Mouse (Mus musculus) forebrain, postnatal 0 days (tissue): ENCODE measurements around the gene Emc9. TPM values are rescaled to one million over a fixed set of nuclear protein-coding genes. Genes with fewer than 3 reads are reported as not detected.

Source experiments
- ATAC-seq: fragments of 200-750 bp; cut with Nextera tagmentation; 2 replicates; pipeline ENCODE4 v1.8.0; 2017; ENCODE audit warnings: mild to moderate bottlenecking, moderate library complexity
- DNase-seq: peaks from one replicate; pipeline ENCODE4 v3.0.0-alpha.2; 2015
- H3K27ac ChIP-seq: fragments of 300-500 bp; sonication (generic); 2 replicates; pipeline ENCODE4 v1.5.1; 2014; ENCODE audit warnings: low read depth, mild to moderate bottlenecking, antibody characterized with exemption, low read length, moderate library complexity, mixed read lengths
- H3K27me3 ChIP-seq: fragments of 300-500 bp; sonication (generic); 2 replicates; pipeline ENCODE4 v1.6.1; 2014; ENCODE audit warnings: mild to moderate bottlenecking, low read length, mixed read lengths; ENCODE audit not compliant: insufficient read depth
- H3K36me3 ChIP-seq: fragments of 300-500 bp; sonication (generic); 2 replicates; pipeline ENCODE4 v1.6.1; 2014; ENCODE audit warnings: mild to moderate bottlenecking, moderate library complexity; ENCODE audit not compliant: insufficient read depth
- H3K4me1 ChIP-seq: fragments of 300-500 bp; sonication (generic); 2 replicates; pipeline ENCODE4 v1.6.1; 2014; ENCODE audit warnings: antibody characterized with exemption; ENCODE audit not compliant: insufficient read depth
- H3K4me2 ChIP-seq: fragments of 300-500 bp; sonication (generic); 2 replicates; pipeline ENCODE4 v1.6.1; 2014; ENCODE audit warnings: low read depth, mild to moderate bottlenecking, moderate library complexity
- H3K4me3 ChIP-seq: fragments of 300-500 bp; sonication (generic); 2 replicates; pipeline ENCODE4 v1.5.1; 2014; ENCODE audit warnings: low read depth, low read length, mixed read lengths
- H3K9ac ChIP-seq: fragments of 300-500 bp; sonication (generic); 2 replicates; pipeline ENCODE4 v1.6.1; 2014; ENCODE audit warnings: mild to moderate bottlenecking
- H3K9me3 ChIP-seq: fragments of 300-500 bp; sonication (generic); 2 replicates; pipeline ENCODE4 v1.6.1; 2016; ENCODE audit warnings: low read length
- CTCF ChIP-seq: sonication (generic); IDR thresholded peaks from 2 replicates; pipeline ENCODE4 v1.5.1; 2016; ENCODE audit warnings: antibody characterized with exemption, control low read depth, low read depth
- WGBS: fragments of 180-500 bp; shearing (Covaris S2); extraction: QIAGEN DNeasy Blood & Tissue Kit; methylation state at CpG from one replicate; pipeline ENCODE4 v1.1.7; 2014; 5-methylcytosine and 5-hydroxymethylcytosine counted together
- polyA plus RNA-seq: library from polyadenylated mRNA; unstranded; fragments of >200 nt; fragmentation: Nextera tagmentation; extraction: Ambion mirVana; gene quantifications from 2 replicates; pipeline ENCODE4 v1.2.1, GENCODE M21; 2015
- total RNA-seq: library from RNA; depleted of rRNA; stranded (reverse); fragments of >200 nt; gene quantifications from 2 replicates; pipeline ENCODE4 v1.2.3, GENCODE M21; 2014; rRNA removed

The Emc9 gene
- total RNA-seq (25.2 and 31.5 TPM in 2 replicates), polyA plus RNA-seq (53.2 and 55.6 TPM in 2 replicates)

DNA sequence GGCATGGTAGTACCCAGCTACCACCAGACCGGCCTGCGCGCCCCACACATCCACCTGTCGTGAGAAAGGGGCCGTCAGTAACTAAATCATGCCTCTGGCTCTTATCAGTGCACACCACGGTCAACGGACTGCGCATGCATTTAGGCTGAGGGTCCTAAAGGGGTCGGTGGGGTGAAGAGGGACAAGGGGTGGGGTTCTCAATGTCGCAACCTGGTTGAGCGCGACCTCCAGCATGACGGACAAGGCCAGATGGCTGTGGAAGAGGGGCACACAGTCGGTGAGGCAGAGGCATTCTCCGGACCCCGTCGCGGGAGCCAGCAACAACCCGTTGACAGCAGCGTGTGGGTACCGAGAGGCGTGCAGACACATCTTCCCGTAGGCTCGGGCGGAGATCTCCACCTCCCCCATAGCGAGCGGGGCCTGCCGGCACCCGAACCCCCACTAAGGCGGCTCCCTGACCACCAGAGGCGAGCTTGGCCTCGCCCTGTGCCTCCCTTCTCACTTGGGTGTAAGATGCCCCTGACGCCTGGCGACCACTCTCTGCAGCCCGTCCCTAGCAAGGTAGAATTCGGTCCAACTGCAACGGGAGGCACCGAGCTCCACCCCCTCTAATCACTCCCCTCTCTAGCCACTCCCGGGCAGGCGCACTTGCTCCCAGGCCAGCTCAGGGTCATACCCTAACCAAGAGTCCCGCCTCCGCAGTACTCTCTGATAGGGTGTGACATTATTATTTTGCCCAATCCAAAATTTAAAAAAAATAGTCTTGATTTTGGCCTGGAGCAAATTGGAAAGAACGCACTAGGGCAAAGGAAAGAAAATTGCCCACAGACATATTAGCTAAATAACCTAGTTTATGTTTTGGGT lies at the start of gene Emc9:
TSS of gene Emc9 (minus strand) at position 601 of the 864 bp plus-strand sequence.
- peaks cover 17% of the 10 kb centered on the region for H3K36me3 ChIP-seq
- H3K27me3 ChIP-seq = no peaks in the 10 kb centered on the region
- peak within 1 kb of the TSS; percentile 48 for H3K4me3 ChIP-seq
- 0 out of 2 replicates have a peak within 1 kb of the TSS, but pooled peaks have one; percentile 3 for H3K27ac ChIP-seq
- DNase-seq (no peak), ATAC-seq (peak; percentile 89)
- H3K4me1 ChIP-seq = peaks cover 2% of the 10 kb centered on the region; the same call in 1 of the 2 replicates
- peak within 1 kb of the TSS; percentile 60 for H3K9ac ChIP-seq
- TF ChIP-seq CTCF = no peak
- WGBS = 5% methylated on average over 43 of the region's 43 CpGs
- no peaks in the 10 kb centered on the region for H3K9me3 ChIP-seq
- peak within 1 kb of the TSS; percentile 68 for H3K4me2 ChIP-seq

DNA sequence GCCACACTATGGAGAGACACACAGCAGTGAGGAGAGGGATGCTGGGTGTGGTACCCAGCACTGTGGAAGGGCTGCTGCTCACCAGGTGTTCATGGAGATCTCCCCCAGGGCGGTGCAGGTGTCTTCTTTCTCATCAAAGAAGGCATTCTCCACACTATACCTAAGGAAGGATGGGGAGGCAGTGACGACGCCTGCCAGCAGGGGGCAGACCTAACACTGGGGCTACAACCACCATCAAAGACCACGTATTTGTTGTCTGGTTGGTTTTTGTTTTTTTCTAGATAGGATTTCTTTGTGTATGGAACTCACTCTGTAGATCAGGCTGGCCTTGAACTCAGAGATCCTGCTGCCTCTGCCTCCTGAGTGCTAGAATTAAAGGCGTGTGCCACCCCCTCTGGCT lies 44.2 kb upstream of the Emc9 start:
- Histone ChIP-seq H3K9me3 (no peaks in the 10 kb centered on the region), H3K9ac (no peak overlapping the region), H3K27me3 (no peaks in the 10 kb centered on the region), H3K36me3 (peaks cover 94% of the 10 kb centered on the region), H3K27ac (no peak overlapping the region), H3K4me2 (no peak overlapping the region), H3K4me3 (no peak overlapping the region), H3K4me1 (no peaks in the 10 kb centered on the region)
- 56% methylated on average over 5 of the region's 5 CpGs for WGBS
- DNase-seq (no peak), ATAC-seq (no peak)
- peak; percentile 66 for TF ChIP-seq CTCF

DNA sequence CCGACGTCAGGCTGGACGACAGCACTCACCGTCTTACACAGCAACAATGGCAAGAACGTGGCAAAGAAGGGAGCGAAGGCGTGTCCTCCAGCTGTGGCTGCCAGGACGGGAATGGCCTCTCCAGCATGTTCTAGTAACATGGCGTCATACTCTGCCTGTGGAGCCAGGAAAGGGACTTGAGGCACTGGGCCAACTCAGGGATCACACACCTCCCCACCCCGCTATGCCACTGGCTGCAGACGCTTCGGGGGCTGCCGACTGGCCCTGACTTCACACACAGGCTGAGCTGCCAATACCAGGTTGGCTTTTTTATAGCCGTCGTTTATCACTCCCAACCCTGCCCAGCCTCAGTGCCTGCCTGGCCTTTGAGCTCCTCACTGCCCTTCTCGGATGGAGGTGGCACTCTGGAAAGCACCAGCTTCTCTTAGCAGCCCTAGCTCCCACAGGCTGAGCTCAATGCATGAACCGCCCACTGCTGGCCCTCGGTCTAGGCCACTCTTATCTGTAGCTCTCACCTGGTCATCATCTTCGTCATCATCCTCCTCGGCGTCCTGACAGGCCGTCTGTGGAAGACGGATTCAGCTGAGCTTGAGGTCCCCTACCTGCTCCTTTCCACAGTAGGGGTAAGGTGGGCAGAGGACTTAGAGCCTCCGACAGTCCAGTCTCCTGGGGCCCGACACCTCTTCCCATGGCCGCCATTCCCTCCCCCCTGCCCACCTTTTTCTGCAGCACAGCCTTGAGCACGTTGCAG lies 43.1 kb upstream of the Emc9 start:
- Histone ChIP-seq H3K4me3 (no peak overlapping the region), H3K4me2 (no peak overlapping the region), H3K9me3 (no peaks in the 10 kb centered on the region), H3K27me3 (no peaks in the 10 kb centered on the region), H3K4me1 (no peaks in the 10 kb centered on the region), H3K9ac (no peak overlapping the region), H3K36me3 (peaks cover 90% of the 10 kb centered on the region), H3K27ac (no peak overlapping the region)
- 93% methylated on average over 27 of the region's 27 CpGs for WGBS
- TF ChIP-seq CTCF = no peak
- DNase-seq (no peak), ATAC-seq (no peak)

DNA sequence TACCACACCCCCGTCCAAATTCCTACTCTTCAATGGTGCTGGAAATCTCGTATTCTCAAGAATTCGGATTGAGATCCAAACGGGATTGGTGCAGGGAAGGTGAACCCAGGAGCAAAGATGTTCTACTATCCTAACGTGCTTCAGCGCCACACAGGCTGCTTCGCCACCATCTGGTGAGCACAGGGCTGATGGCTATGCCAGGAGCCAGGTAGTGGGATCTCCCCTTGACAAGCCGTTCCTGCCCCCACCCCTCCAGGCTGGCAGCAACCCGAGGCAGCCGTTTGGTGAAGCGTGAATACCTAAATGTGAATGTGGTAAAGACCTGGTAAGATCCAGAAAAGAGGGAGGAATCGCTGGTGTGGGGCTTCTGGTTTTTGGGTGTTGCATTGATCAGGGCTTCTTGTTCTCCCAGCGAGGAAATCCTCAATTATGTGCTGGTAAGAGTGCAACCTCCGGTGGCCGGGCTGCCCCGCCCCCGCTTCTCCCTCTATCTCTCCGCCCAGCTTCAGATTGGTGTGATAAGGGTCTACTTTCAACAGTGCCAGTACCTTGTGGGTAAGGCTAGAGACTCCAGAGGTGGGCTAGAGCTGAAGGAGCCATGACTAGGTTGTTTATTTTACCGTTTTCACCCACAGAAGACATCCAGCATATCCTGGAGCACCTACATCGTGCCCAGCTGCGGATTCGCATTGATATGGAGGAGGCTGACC lies 33.5 kb upstream of the Emc9 start:
- no peak for TF ChIP-seq CTCF
- Histone ChIP-seq H3K4me3 (peak overlapping the region; percentile 18), H3K27me3 (no peaks in the 10 kb centered on the region), H3K4me1 (no peaks in the 10 kb centered on the region), H3K36me3 (no peaks in the 10 kb centered on the region), H3K4me2 (peak overlapping the region; percentile 28), H3K9me3 (no peaks in the 10 kb centered on the region), H3K27ac (no peak overlapping the region), H3K9ac (no peak overlapping the region)
- DNase-seq (no peak), ATAC-seq (peak; percentile 41; the same call in 1 of the 2 replicates)
- 51% methylated on average over 22 of the region's 22 CpGs for WGBS

DNA sequence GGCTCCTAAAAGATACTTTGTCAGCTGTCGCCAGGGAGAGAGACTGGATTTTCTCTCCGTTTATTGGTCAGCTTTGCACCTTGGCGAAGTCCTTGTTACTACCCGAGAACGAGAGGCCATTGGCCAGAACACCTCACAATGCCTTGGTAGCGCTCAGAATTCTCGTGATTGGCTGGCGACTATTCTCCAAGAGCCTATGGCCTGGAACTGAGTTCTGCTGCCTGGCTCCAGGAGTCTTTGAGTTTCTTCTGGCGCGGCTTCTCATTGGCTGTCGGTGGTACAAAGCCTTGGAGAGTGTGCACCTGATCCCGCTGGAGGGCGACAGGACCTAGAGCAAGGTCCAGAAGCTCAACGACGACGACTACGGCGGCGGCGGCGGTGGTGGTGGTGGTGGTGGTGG lies 32.7 kb upstream of the Emc9 start, which contains the start of gene Rec8:
TSS of gene Rec8 (plus strand) at position 216 of the 400 bp plus-strand sequence.
- no peaks in the 10 kb centered on the region for H3K4me1 ChIP-seq
- TF ChIP-seq CTCF = no peak; the same call in 1 of the 2 replicates
- H3K27me3 ChIP-seq = no peaks in the 10 kb centered on the region
- ATAC-seq (peak; percentile 84), DNase-seq (peak; percentile 51)
- H3K27ac ChIP-seq = no peak within 1 kb of the TSS
- 35% methylated on average over 21 of the region's 21 CpGs for WGBS
- no peaks in the 10 kb centered on the region for H3K9me3 ChIP-seq
- H3K4me2 ChIP-seq = peak within 1 kb of the TSS; percentile 28
- peak within 1 kb of the TSS; percentile 18 for H3K4me3 ChIP-seq
- no peaks in the 10 kb centered on the region for H3K36me3 ChIP-seq
- no peak within 1 kb of the TSS for H3K9ac ChIP-seq

DNA sequence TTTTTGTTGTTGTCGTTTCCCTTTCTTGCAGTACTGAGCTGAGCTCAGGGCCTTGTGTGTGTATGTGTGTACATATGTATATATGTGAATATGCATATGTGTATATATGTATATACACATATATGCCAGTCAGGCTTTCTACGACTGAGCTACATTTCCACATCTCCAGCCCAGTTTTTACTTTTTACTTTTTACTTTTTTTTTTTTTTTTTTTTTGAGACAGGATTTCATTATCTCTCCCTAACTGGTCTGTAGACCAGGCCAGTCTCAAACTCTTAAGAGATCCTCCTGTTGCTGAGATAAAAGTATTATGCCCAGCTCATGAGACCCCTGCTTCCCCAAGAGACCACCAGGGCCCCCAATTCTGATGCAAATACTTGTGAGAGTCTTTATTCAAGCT lies 31.7 kb upstream of the Emc9 start:
- DNase-seq (no peak), ATAC-seq (no peak)
- no peaks in the 10 kb centered on the region for H3K36me3 ChIP-seq
- no peaks in the 10 kb centered on the region for H3K9me3 ChIP-seq
- H3K4me1 ChIP-seq = no peaks in the 10 kb centered on the region
- no peak for TF ChIP-seq CTCF
- no peak overlapping the region for H3K27ac ChIP-seq
- no peaks in the 10 kb centered on the region for H3K27me3 ChIP-seq
- H3K4me2 ChIP-seq = no peak overlapping the region
- no peak overlapping the region for H3K4me3 ChIP-seq
- WGBS = 79% methylated on average over 2 of the region's 2 CpGs
- no peak overlapping the region for H3K9ac ChIP-seq
